Mouse (Mus musculus): ENCODE results near the gene Aqp5.

Aqp5 gene

GRCm38 (mm10) chr15:99642622-99643021 is 52.0 kb downstream of the Aqp5 start:
- DNase-seq: no peak

- no peak for DNase-seq
Measured at GRCm38 (mm10) chr15:99643832-99644231, 53.2 kb downstream of the Aqp5 start.
